Mouse (Mus musculus): ENCODE results near the gene Ly75. TPM values are rescaled to one million over a fixed set of nuclear protein-coding genes. Genes with fewer than 3 reads are reported as not detected.

Ly75 gene
- total RNA-seq, 4 experiments from 2014 or later, result 1.1 to 2.0 (median 1.5) TPM

Other genes with a start within 250 kb of the Ly75 start
- gene Baz2b, start 173.5 kb downstream of the Ly75 start, total RNA-seq (2022), result 10 to 100 TPM; 66.7 to 95.8 (median 82.7) TPM
- gene March7, start 173.4 kb downstream of the Ly75 start, total RNA-seq (2022), result 10 to 100 TPM; 42.4 to 76.6 (median 60.0) TPM
- 10 to 100 TPM; 24.5 to 44.9 (median 34.8) TPM for gene Cd302, start 98.8 kb downstream of the Ly75 start, total RNA-seq (2022)
- 10 to 100 TPM in 1 of 4 experiments, 1 to 10 TPM in 3; 3.9 to 12.5 (median 6.5) TPM for gene Pla2r1, start 170.0 kb upstream of the Ly75 start, total RNA-seq (2022)